Mouse (Mus musculus): ENCODE measurements around the gene Ppp1r18. TPM values are rescaled to one million over a fixed set of nuclear protein-coding genes. Genes with fewer than 3 reads are reported as not detected.
A peak's percentile ranks its signal among the peaks of the same experiment; 100 is the strongest.

Gene Ppp1r18
- polyA plus RNA-seq, 1 experiment from 2014 or later, result 17.0 TPM

- no peaks in the 10 kb centered on the region for H3K9me3 ChIP-seq
- H3K4me1 ChIP-seq, result peaks cover 14% of the 10 kb centered on the region
- ATAC-seq (ENCODE audit: insufficient read depth, low FRiP score, low read depth), result peak; percentile 91
- peak within 1 kb of the TSS; percentile 74 for H3K4me2 ChIP-seq
- H3K27me3 ChIP-seq (replicated peaks), result no peaks in the 10 kb centered on the region
- H3K9ac ChIP-seq, result peak within 1 kb of the TSS; percentile 84
- peak within 1 kb of the TSS; percentile 87 for H3K4me3 ChIP-seq (replicated peaks)
- peak within 1 kb of the TSS; percentile 96 for H3K27ac ChIP-seq
- H3K36me3 ChIP-seq, result peaks cover 11% of the 10 kb centered on the region
- under 1% methylated on average over 47 of the region's 47 CpGs for WGBS
Observed at GRCm38 (mm10) chr17:35861198-35861857, 4.1 kb upstream of the Ppp1r18 start, which contains the start of gene Nrm. Nrm (plus strand) TSS chr17:35861318.

- ATAC-seq (ENCODE audit: insufficient read depth, low FRiP score, low read depth), result no peak
- no peaks in the 10 kb centered on the region for H3K27me3 ChIP-seq (replicated peaks)
- WGBS, result 31% methylated on average over 10 of the region's 10 CpGs
- peak overlapping the region; percentile 93 for H3K4me2 ChIP-seq
- peaks cover 35% of the 10 kb centered on the region for H3K4me1 ChIP-seq
- H3K36me3 ChIP-seq, result no peaks in the 10 kb centered on the region
- peak overlapping the region; percentile 57 for H3K4me3 ChIP-seq (replicated peaks)
- H3K9me3 ChIP-seq, result no peaks in the 10 kb centered on the region
- H3K27ac ChIP-seq, result peak overlapping the region; percentile 98
- H3K9ac ChIP-seq, result peak overlapping the region; percentile 68; the same call in 1 of the 2 replicates
Observed at GRCm38 (mm10) chr17:35864832-35865353, 500 bp upstream of the Ppp1r18 start.

- WGBS, result under 1% methylated on average over 38 of the region's 38 CpGs
Observed at GRCm38 (mm10) chr17:35866281-35866831, 963 bp downstream of the Ppp1r18 start.

GRCm38 (mm10) chr17:35866911-35867890, 1.8 kb downstream of the Ppp1r18 start:
- peaks cover 42% of the 10 kb centered on the region for H3K4me1 ChIP-seq
- H3K4me3 ChIP-seq (replicated peaks), result peak overlapping the region; percentile 57
- H3K4me2 ChIP-seq, result peak overlapping the region; percentile 93
- H3K27me3 ChIP-seq (replicated peaks), result no peaks in the 10 kb centered on the region
- H3K36me3 ChIP-seq, result no peaks in the 10 kb centered on the region
- WGBS, result 12% methylated on average over 26 of the region's 26 CpGs
- peak overlapping the region; percentile 98 for H3K27ac ChIP-seq
- no peak for ATAC-seq (ENCODE audit: insufficient read depth, low FRiP score, low read depth)
- peak overlapping the region; percentile 68 for H3K9ac ChIP-seq
- H3K9me3 ChIP-seq, result no peaks in the 10 kb centered on the region

More at GRCm38 (mm10) chr17:35866281-35866831, 963 bp downstream of the Ppp1r18 start:
- Histone ChIP-seq H3K9me3 (no peaks in the 10 kb centered on the region), H3K4me2 (peak overlapping the region; percentile 93), H3K4me1 (peaks cover 46% of the 10 kb centered on the region), H3K36me3 (no peaks in the 10 kb centered on the region), H3K27me3 (replicated peaks) (no peaks in the 10 kb centered on the region), H3K27ac (peak overlapping the region; percentile 98), H3K9ac (peak overlapping the region; percentile 68), H3K4me3 (replicated peaks) (peak overlapping the region; percentile 57)
- ATAC-seq (ENCODE audit: insufficient read depth, low FRiP score, low read depth), result peak; percentile 29; the same call in 1 of the 2 replicates

GRCm38 (mm10) chr17:35868165-35868820, 2.9 kb downstream of the Ppp1r18 start:
- Histone ChIP-seq H3K9me3 (no peaks in the 10 kb centered on the region), H3K4me1 (peaks cover 43% of the 10 kb centered on the region)
- 25% methylated on average over 17 of the region's 17 CpGs for WGBS

GRCm38 (mm10) chr17:35868961-35869345, 3.6 kb downstream of the Ppp1r18 start:
- no peak for ATAC-seq (ENCODE audit: insufficient read depth, low FRiP score, low read depth)
- peak overlapping the region; percentile 31 for H3K9ac ChIP-seq
- 4% methylated on average over 7 of the region's 7 CpGs for WGBS
- H3K9me3 ChIP-seq, result no peaks in the 10 kb centered on the region
- H3K27me3 ChIP-seq (replicated peaks), result no peaks in the 10 kb centered on the region
- peak overlapping the region; percentile 93 for H3K4me2 ChIP-seq
- H3K36me3 ChIP-seq, result no peaks in the 10 kb centered on the region
- peaks cover 47% of the 10 kb centered on the region for H3K4me1 ChIP-seq
- H3K27ac ChIP-seq, result peak overlapping the region; percentile 98
- peak overlapping the region; percentile 57 for H3K4me3 ChIP-seq (replicated peaks)

More at GRCm38 (mm10) chr17:35868165-35868820, 2.9 kb downstream of the Ppp1r18 start:
- Histone ChIP-seq H3K4me3 (replicated peaks) (peak overlapping the region; percentile 57), H3K4me2 (peak overlapping the region; percentile 93), H3K36me3 (no peaks in the 10 kb centered on the region), H3K9ac (peak overlapping the region; percentile 31; the same call in 1 of the 2 replicates), H3K27ac (peak overlapping the region; percentile 98), H3K27me3 (replicated peaks) (no peaks in the 10 kb centered on the region)
- 0 out of 2 replicates have a peak, but pooled peaks have one; percentile 5 for ATAC-seq (ENCODE audit: insufficient read depth, low FRiP score, low read depth)

GRCm38 (mm10) chr17:35869346-35870067, 4.1 kb downstream of the Ppp1r18 start:
- Histone ChIP-seq H3K36me3 (no peaks in the 10 kb centered on the region), H3K4me2 (peak overlapping the region; percentile 93), H3K27me3 (replicated peaks) (no peaks in the 10 kb centered on the region), H3K9me3 (no peaks in the 10 kb centered on the region), H3K4me1 (peaks cover 46% of the 10 kb centered on the region), H3K4me3 (replicated peaks) (peak overlapping the region; percentile 57), H3K27ac (peak overlapping the region; percentile 98), H3K9ac (peak overlapping the region; percentile 31)
- WGBS, result 3% methylated on average over 7 of the region's 7 CpGs
- ATAC-seq (ENCODE audit: insufficient read depth, low FRiP score, low read depth), result no peak

GRCm38 (mm10) chr17:35870151-35870883, 4.9 kb downstream of the Ppp1r18 start:
- H3K4me2 ChIP-seq, result peak overlapping the region; percentile 93
- peaks cover 38% of the 10 kb centered on the region for H3K4me1 ChIP-seq
- H3K4me3 ChIP-seq (replicated peaks), result peak overlapping the region; percentile 57
- H3K9ac ChIP-seq, result no peak overlapping the region
- H3K27me3 ChIP-seq (replicated peaks), result no peaks in the 10 kb centered on the region
- 44% methylated on average over 9 of the region's 9 CpGs for WGBS
- peak overlapping the region; percentile 98 for H3K27ac ChIP-seq
- no peaks in the 10 kb centered on the region for H3K9me3 ChIP-seq
- H3K36me3 ChIP-seq, result no peaks in the 10 kb centered on the region
- 0 out of 2 replicates have a peak, but pooled peaks have one; percentile 3 for ATAC-seq (ENCODE audit: insufficient read depth, low FRiP score, low read depth)

- peaks cover 37% of the 10 kb centered on the region for H3K4me1 ChIP-seq
- peak overlapping the region; percentile 57 for H3K4me3 ChIP-seq (replicated peaks)
- no peaks in the 10 kb centered on the region for H3K9me3 ChIP-seq
- no peak overlapping the region for H3K9ac ChIP-seq
- WGBS, result 64% methylated on average over 8 of the region's 8 CpGs
- H3K27me3 ChIP-seq (replicated peaks), result no peaks in the 10 kb centered on the region
- H3K36me3 ChIP-seq, result 0 out of 2 replicates have a peak, but pooled peaks cover 2% of the 10 kb centered on the region
- no peak for ATAC-seq (ENCODE audit: insufficient read depth, low FRiP score, low read depth)
- peak overlapping the region; percentile 93 for H3K4me2 ChIP-seq
- H3K27ac ChIP-seq, result peak overlapping the region; percentile 98
Observed at GRCm38 (mm10) chr17:35870884-35871696, 5.7 kb downstream of the Ppp1r18 start.

Data from stomach, embryonic 15.5 days (tissue).